ENCODE assay signal across 16 mouse cellular contexts in genomic region chr1:37131146-37131545, GRCm38 (mm10).
"Had no signal": no experiment of that assay in that cellular context is flagged by ENCODE, and none has a peak within 500 bp of the region (broad histone marks: within the 10 kb centered on the region; RNA-seq: fewer than 3 reads in every experiment).

No protein-coding gene starts in this region.

- ATAC-seq: liver, embryonic 12.5 days had no signal

- DNase-seq: kidney, postnatal 25 days; layer of hippocampus, adult 9-11 months; liver; lung, adult 18-20 months; lung, postnatal 14 days; lung, postnatal 4 days; midbrain, embryonic 14.5 days; thymus, adult 18-20 months; thymus, postnatal 36 days had no signal

- H3K27ac ChIP-seq: kidney, postnatal 0 days; layer of hippocampus, adult 2 months; left cerebral cortex, adult 2 months; limb, embryonic 13.5 days; liver, embryonic 12.5 days; liver, embryonic 15.5 days; lung, embryonic 15.5 days had no signal

- H3K4me3 ChIP-seq: layer of hippocampus, adult 2 months; left cerebral cortex, adult 2 months; limb, embryonic 13.5 days; liver, embryonic 12.5 days; liver, embryonic 15.5 days; lung, embryonic 15.5 days had no signal
